Mouse (Mus musculus) bone marrow, adult 2 months (tissue): ENCODE results near the gene Dnajc30.
"Not testable (repeated sequence)": the region's sequence is repeated elsewhere in the genome, so short reads cannot be mapped to it uniquely, and the experiment has no call there.

Source experiments
- CTCF ChIP-seq: fragments of 200-500 bp; IDR thresholded peaks from 2 replicates; pipeline ENCODE4 v1.5.1; 2011; ENCODE audit warnings: low read length, control low read depth; ENCODE audit not compliant: control insufficient read depth, insufficient read depth
- POLR2A ChIP-seq: fragments of 200-500 bp; IDR thresholded peaks from 2 replicates; pipeline ENCODE4 v1.6.1; 2011; ENCODE audit warnings: low read depth, mild to moderate bottlenecking, control low read depth, low read length, borderline replicate concordance; ENCODE audit not compliant: control insufficient read depth

GRCm38 (mm10) chr5:135049268-135049667, 14.7 kb upstream of the Dnajc30 start:
- TF ChIP-seq POLR2A, CTCF: not testable (repeated sequence)
